Mouse (Mus musculus): ENCODE data around the gene Ipmk. TPM values are rescaled to one million over a fixed set of nuclear protein-coding genes. Genes with fewer than 3 reads are reported as not detected.

Gene Ipmk
- total and polyA plus RNA-seq, 3 experiments, result 14.7 to 27.1 (median 23.8) TPM

- Histone ChIP-seq H3K36me3 (replicated peaks in 1 of 2; ENCODE audit: control insufficient read depth in 1 of 2, insufficient read depth in 1 of 2, low read length in 1 of 2) (peaks cover 3 to 31% of the 10 kb centered on the region in 2 experiments), H3K9me3 (replicated peaks; ENCODE audit: low read length) (no peaks in the 10 kb centered on the region), H3K4me2 (ENCODE audit: insufficient read depth, low read depth, poor library complexity, severe bottlenecking) (peak overlapping the region; percentile 93), H3K4me3 (replicated peaks in 1 of 3; ENCODE audit: low read depth in 2 of 3, low read length in 2 of 3, poor library complexity in 1 of 3) (peak overlapping the region; percentile 49 to 89 (median 80)), H3K27ac (ENCODE audit: insufficient read depth, low read depth) (no peak overlapping the region), H3K27me3 (replicated peaks) (no peaks in the 10 kb centered on the region), H3K79me2 (replicated peaks; ENCODE audit: control insufficient read depth, extremely low read depth, insufficient read depth, poor library complexity, severe bottlenecking) (peaks cover 35% of the 10 kb centered on the region), H3K4me1 (ENCODE audit: control insufficient read depth in 1 of 2, insufficient read depth in 2 of 2) (peaks cover 3 to 58% of the 10 kb centered on the region in 2 experiments; a peak in 3 of 4 replicates), H3K9ac (ENCODE audit: insufficient read depth, low read depth) (peak overlapping the region; percentile 47)
- DNase-seq (ENCODE audit: extremely low read depth), result no peak
- TF ChIP-seq UBTF (IDR thresholded peaks at IDR 0.05; ENCODE audit: low read depth, low read length) (no peak), TBP (conservative IDR thresholded peaks at IDR 0.05; ENCODE audit: low read depth, low read length) (no peak), NELFE (IDR thresholded peaks at IDR 0.05; ENCODE audit: low read depth, low read length) (no peak), KAT2A (IDR thresholded peaks at IDR 0.05; ENCODE audit: insufficient replicate concordance, low read length) (no peak), MAZ (IDR thresholded peaks at IDR 0.05; ENCODE audit: low read depth, low read length) (no peak), PAX5 (IDR thresholded peaks at IDR 0.05; ENCODE audit: low read length) (no peak), TCF12 (IDR thresholded peaks at IDR 0.05; ENCODE audit: low read depth, low read length) (no peak)
- dilution Hi-C loops (cut with MboI; ENCODE audit: extremely low pct_ligation_motif_present, extremely low pct_unique_long_range_greater_than_20kb, low sequenced_read_pairs) (no loop called here), in situ Hi-C loops (cut with MboI; ENCODE audit: low pct_ligation_motif_present, low pct_unique_long_range_greater_than_20kb, low sequenced_read_pairs) (loop anchor here (10.0 kb wide), 1 partner anchor 51 kb away; no protein-coding TSS in a partner anchor)
Measured at GRCm38 (mm10) chr10:71343567-71344265, 3.8 kb upstream of the Ipmk start.

DNA sequence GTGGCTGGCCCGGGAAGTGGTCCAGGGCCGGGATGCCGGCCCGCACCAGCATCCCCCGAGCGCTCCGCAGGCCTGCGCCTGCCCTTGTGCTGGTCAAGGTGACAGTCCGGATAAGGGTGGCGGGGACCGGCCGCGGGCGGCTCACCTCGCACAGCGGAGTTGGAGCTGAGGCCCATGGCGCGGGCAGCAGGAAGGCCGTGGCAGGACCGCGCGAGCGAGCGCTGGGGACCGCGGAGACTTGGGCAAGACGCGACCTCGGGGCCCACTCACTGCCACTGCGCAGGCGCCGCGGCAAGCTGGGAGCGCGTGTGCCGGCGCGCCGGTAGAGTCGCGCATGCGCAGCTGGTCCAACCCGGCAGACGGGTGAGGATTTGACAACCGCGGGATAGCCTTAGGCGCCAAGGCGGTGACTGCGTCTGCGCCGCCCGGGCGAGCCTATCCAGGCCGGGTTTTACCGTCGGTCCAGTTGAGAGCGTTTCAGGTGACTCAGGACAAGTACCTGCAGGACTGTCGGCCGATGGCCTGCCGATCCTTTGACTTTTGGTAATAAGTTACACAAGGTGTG, 2.9 kb upstream of the Ipmk start, which contains the start of gene Cisd1:
Gene Cisd1, minus strand, starts transcription at position 376 of the 565 bp plus-strand sequence.
- Histone ChIP-seq H3K4me2 (ENCODE audit: insufficient read depth, low read depth, poor library complexity, severe bottlenecking) (peak within 1 kb of the TSS; percentile 94), H3K9me3 (replicated peaks; ENCODE audit: low read length) (no peaks in the 10 kb centered on the region), H3K4me1 (ENCODE audit: control insufficient read depth in 1 of 2, insufficient read depth in 2 of 2) (peaks cover 2 to 58% of the 10 kb centered on the region in 2 experiments; a peak in 2 of 4 replicates), H3K79me2 (replicated peaks; ENCODE audit: control insufficient read depth, extremely low read depth, insufficient read depth, poor library complexity, severe bottlenecking) (peaks cover 29% of the 10 kb centered on the region), H3K27me3 (replicated peaks) (no peaks in the 10 kb centered on the region), H3K4me3 (replicated peaks in 1 of 3; ENCODE audit: low read depth in 2 of 3, low read length in 2 of 3, poor library complexity in 1 of 3) (peak within 1 kb of the TSS; percentile 51 to 89 (median 80)), H3K36me3 (replicated peaks in 1 of 2; ENCODE audit: control insufficient read depth in 1 of 2, insufficient read depth in 1 of 2, low read length in 1 of 2) (peaks cover 3 to 25% of the 10 kb centered on the region in 2 experiments), H3K9ac (ENCODE audit: insufficient read depth, low read depth) (peak within 1 kb of the TSS; percentile 61), H3K27ac (ENCODE audit: insufficient read depth, low read depth) (peak within 1 kb of the TSS; percentile 35)
- peak; percentile 91 for DNase-seq (ENCODE audit: extremely low read depth)
- in situ Hi-C loops (cut with MboI; ENCODE audit: low pct_ligation_motif_present, low pct_unique_long_range_greater_than_20kb, low sequenced_read_pairs), result loop anchor here (10.0 kb wide), 1 partner anchor 50 kb away; no protein-coding TSS in a partner anchor
- dilution Hi-C loops (cut with MboI; ENCODE audit: extremely low pct_ligation_motif_present, extremely low pct_unique_long_range_greater_than_20kb, low sequenced_read_pairs), result no loop called here
- no peak for TF ChIP-seq MAZ (IDR thresholded peaks at IDR 0.05; ENCODE audit: low read depth, low read length)
- TF ChIP-seq CTCF (conservative IDR thresholded peaks at IDR 0.05 in 1 of 2, IDR thresholded peaks at IDR 0.05 in 1 of 2; ENCODE audit: low read depth in 2 of 2, low read length in 2 of 2), result no peak
- peak; percentile 25; the same call in 1 of the 2 replicates for TF ChIP-seq MYC (IDR thresholded peaks at IDR 0.05; ENCODE audit: low read depth, low read length)
- TF ChIP-seq ZNF384 (IDR thresholded peaks at IDR 0.05; ENCODE audit: low read depth, low read length), result no peak
- TF ChIP-seq SMC3 (IDR thresholded peaks at IDR 0.05; ENCODE audit: low read depth, low read length), result no peak
- peak; percentile 82 for TF ChIP-seq POLR2A (IDR thresholded peaks at IDR 0.05; ENCODE audit: low read depth, low read length)
- TF ChIP-seq RCOR1 (conservative IDR thresholded peaks at IDR 0.05; ENCODE audit: low read depth, low read length), result no peak
- no peak for TF ChIP-seq GABPA (IDR thresholded peaks at IDR 0.05; ENCODE audit: insufficient replicate concordance, low read depth, low read length)
- no peak for TF ChIP-seq USF2 (conservative IDR thresholded peaks at IDR 0.05; ENCODE audit: low read depth, low read length)
- TF ChIP-seq NRF1 (IDR thresholded peaks at IDR 0.05; ENCODE audit: low read depth, low read length), result peak; percentile 95
- peak; percentile 57 for TF ChIP-seq SIN3A (IDR thresholded peaks at IDR 0.05; ENCODE audit: low read length)
- TF ChIP-seq MAX (IDR thresholded peaks at IDR 0.05; ENCODE audit: low read length), result peak; percentile 55; the same call in 1 of the 2 replicates
- no peak for TF ChIP-seq E2F4 (IDR thresholded peaks at IDR 0.05; ENCODE audit: insufficient replicate concordance, low read depth, low read length)
- no peak for TF ChIP-seq USF1 (IDR thresholded peaks at IDR 0.05; ENCODE audit: low read depth, low read length)
- TF ChIP-seq CHD1 (IDR thresholded peaks at IDR 0.05; ENCODE audit: low read depth, low read length), result no peak
- TF ChIP-seq TCF12 (IDR thresholded peaks at IDR 0.05; ENCODE audit: low read depth, low read length), result peak; percentile 60; the same call in 1 of the 2 replicates
- no peak for TF ChIP-seq ZKSCAN1 (IDR thresholded peaks at IDR 0.05; ENCODE audit: borderline replicate concordance, low read depth, low read length)
- TF ChIP-seq MEF2A (IDR thresholded peaks at IDR 0.05; ENCODE audit: borderline replicate concordance, low read depth, low read length), result no peak; the same call in 1 of the 2 replicates
- no peak for TF ChIP-seq JUND (conservative IDR thresholded peaks at IDR 0.05; ENCODE audit: low read depth, low read length)
- no peak for TF ChIP-seq JUN (IDR thresholded peaks at IDR 0.05; ENCODE audit: insufficient read depth, low read depth, low read length)
- TF ChIP-seq KAT2A (IDR thresholded peaks at IDR 0.05; ENCODE audit: insufficient replicate concordance, low read length), result no peak
- peak; percentile 51; the same call in 1 of the 2 replicates for TF ChIP-seq ELF1 (IDR thresholded peaks at IDR 0.05; ENCODE audit: low read depth, low read length)
- 0 out of 2 replicates have a peak, but pooled peaks have one; percentile 36 for TF ChIP-seq MXI1 (IDR thresholded peaks at IDR 0.05; ENCODE audit: low read depth, low read length)
- TF ChIP-seq EP300 (IDR thresholded peaks at IDR 0.05; ENCODE audit: low read length), result no peak
- no peak for TF ChIP-seq TBP (conservative IDR thresholded peaks at IDR 0.05; ENCODE audit: low read depth, low read length)
- TF ChIP-seq ZC3H11A (IDR thresholded peaks at IDR 0.05; ENCODE audit: low read depth, low read length), result no peak
- no peak for TF ChIP-seq ETS1 (conservative IDR thresholded peaks at IDR 0.05; ENCODE audit: low read depth, low read length)
